Mouse (Mus musculus) olfactory bulb, adult 2 months (tissue): Measurements from ENCODE around the gene Cysltr2.

ENCODE experiments used
- CTCF ChIP-seq: fragments of 200-500 bp; IDR thresholded peaks from 2 replicates; pipeline ENCODE4 v1.5.1; 2012; ENCODE audit warnings: low read depth, mild to moderate bottlenecking, low read length, moderate library complexity; ENCODE audit not compliant: insufficient read depth
- POLR2A ChIP-seq: fragments of 200-500 bp; IDR thresholded peaks from 2 replicates; pipeline ENCODE4 v1.6.1; 2012; ENCODE audit warnings: mild to moderate bottlenecking, low read depth, low read length, moderate library complexity; ENCODE audit not compliant: insufficient read depth

GRCm38 (mm10) chr14:72976111-72976510, 72.8 kb downstream of the Cysltr2 start:
- TF ChIP-seq CTCF (no peak), POLR2A (no peak)
